Mouse (Mus musculus) heart, embryonic 11.5 days (tissue): ENCODE measurements around the gene Itga2. TPM values are rescaled to one million over a fixed set of nuclear protein-coding genes. Genes with fewer than 3 reads are reported as not detected.

ENCODE experiments used
- ATAC-seq: fragments of 200-750 bp; cut with Nextera tagmentation; replicated peaks from 2 replicates; pipeline ENCODE4 v1.8.0; 2017; ENCODE audit warnings: moderate library complexity; ENCODE audit not compliant: insufficient number of reproducible peaks, low FRiP score, low TSS enrichment
- H3K27ac ChIP-seq: fragments of 300-500 bp; sonication (generic); 2 replicates; pipeline ENCODE4 v1.5.1; 2014; ENCODE audit warnings: mild to moderate bottlenecking, low read depth, low read length
- H3K27me3 ChIP-seq: fragments of 300-500 bp; sonication (generic); 2 replicates; pipeline ENCODE4 v1.6.1; 2014; ENCODE audit warnings: mild to moderate bottlenecking, low read length, mixed read lengths; ENCODE audit not compliant: control insufficient read depth, insufficient read depth
- H3K36me3 ChIP-seq: fragments of 300-500 bp; sonication (generic); 2 replicates; pipeline ENCODE4 v1.6.1; 2014; ENCODE audit warnings: mild to moderate bottlenecking, low read length, moderate library complexity, mixed read lengths; ENCODE audit not compliant: control insufficient read depth, insufficient read depth
- H3K4me1 ChIP-seq: fragments of 300-500 bp; sonication (generic); 2 replicates; pipeline ENCODE4 v1.6.1; 2014; ENCODE audit warnings: low read length; ENCODE audit not compliant: control insufficient read depth, insufficient read depth
- H3K4me2 ChIP-seq: fragments of 300-500 bp; sonication (generic); 2 replicates; pipeline ENCODE4 v1.6.1; 2014; ENCODE audit warnings: mild to moderate bottlenecking, moderate library complexity
- H3K4me3 ChIP-seq: fragments of 300-500 bp; sonication (generic); 2 replicates; pipeline ENCODE4 v1.5.1; 2014; ENCODE audit warnings: low read depth, low read length
- H3K9ac ChIP-seq: fragments of 300-500 bp; sonication (generic); 2 replicates; pipeline ENCODE4 v1.6.1; 2014; ENCODE audit warnings: mild to moderate bottlenecking, low read depth, low read length, moderate library complexity
- H3K9me3 ChIP-seq: fragments of 300-500 bp; sonication (generic); replicated peaks from 2 replicates; pipeline ENCODE4 v1.6.1; 2016; ENCODE audit warnings: low read length; ENCODE audit not compliant: control insufficient read depth
- WGBS: fragments of 180-500 bp; shearing (Covaris S2); extraction: QIAGEN DNeasy Blood & Tissue Kit; methylation state at CpG from one replicate; pipeline ENCODE4 v1.1.7; 2014; ENCODE audit not compliant: insufficient replicate concordance; 5-methylcytosine and 5-hydroxymethylcytosine counted together
- polyA plus RNA-seq: library from polyadenylated mRNA; unstranded; fragments of >200 nt; fragmentation: Nextera tagmentation; extraction: Ambion mirVana; gene quantifications from 2 replicates; pipeline ENCODE4 v1.2.1, GENCODE M21; 2014

The Itga2 gene
- polyA plus RNA-seq: 2.1 and 2.9 TPM in 2 replicates

DNA sequence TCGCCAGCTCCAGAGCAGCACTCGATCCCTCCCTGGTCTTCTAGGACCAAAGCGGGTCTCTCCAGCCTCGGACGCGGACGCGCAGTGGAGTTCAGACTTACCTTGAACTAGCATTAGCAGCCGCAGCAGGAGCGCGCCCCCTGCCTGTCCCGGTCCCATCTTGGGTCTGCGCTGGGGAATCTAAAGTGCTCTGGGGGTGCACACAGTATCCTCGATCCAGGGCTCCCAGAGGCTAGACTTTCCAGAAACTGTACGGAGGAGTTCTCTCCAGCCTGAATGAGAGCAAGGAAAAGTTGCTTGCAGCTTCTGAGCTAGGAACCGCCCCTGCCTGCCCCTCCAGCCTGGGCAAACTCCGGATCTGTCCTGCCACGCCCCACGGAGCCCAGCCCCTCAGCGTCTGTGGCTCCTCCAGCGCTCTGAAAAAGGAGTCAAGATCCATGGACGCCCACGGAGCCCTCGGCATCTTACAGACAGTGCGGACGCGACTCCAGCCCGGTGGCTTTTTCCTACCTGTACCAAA, at the start of gene Itga2:
TSS of gene Itga2 (minus strand) at position 326 of the 520 bp plus-strand sequence.
- Histone ChIP-seq H3K4me1 (peaks cover 5% of the 10 kb centered on the region; the same call in 1 of the 2 replicates), H3K9me3 (no peaks in the 10 kb centered on the region), H3K9ac (peak within 1 kb of the TSS; percentile 54), H3K4me2 (peak within 1 kb of the TSS; percentile 78), H3K27me3 (no peaks in the 10 kb centered on the region), H3K4me3 (peak within 1 kb of the TSS; percentile 49), H3K27ac (no peak within 1 kb of the TSS), H3K36me3 (no peaks in the 10 kb centered on the region)
- 2% methylated on average over 28 of the region's 28 CpGs for WGBS
- ATAC-seq: peak; percentile 69

DNA sequence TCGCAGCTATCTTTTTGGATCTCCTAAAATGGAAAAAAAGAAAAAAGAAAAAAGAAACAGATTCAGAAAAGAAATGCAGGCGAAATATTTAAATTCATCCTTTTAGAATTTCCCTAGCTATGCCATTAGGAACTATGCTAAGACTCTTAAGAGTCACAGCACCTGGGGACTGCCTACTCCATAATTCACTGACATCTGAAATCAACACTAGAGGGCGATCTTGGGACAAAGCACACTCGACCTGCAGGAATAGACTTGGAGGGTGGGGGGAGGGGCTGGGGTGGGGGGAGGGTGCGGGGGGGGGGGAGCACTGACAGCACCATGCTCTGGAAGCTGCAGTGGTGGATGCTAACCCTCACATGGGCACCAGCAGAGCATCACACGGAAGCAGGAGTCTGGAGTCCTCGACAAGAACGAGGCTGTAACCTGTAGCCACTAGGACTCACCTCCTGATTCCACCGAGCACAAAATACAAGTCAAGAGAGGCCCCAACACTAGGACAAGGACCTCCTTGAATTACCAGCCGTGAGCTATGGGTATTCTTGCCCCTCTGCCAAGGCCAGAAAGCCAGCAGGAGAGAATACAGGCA, 49.0 kb upstream of the Itga2 start:
- no peak for ATAC-seq
- Histone ChIP-seq H3K27ac (no peak overlapping the region), H3K4me3 (no peak overlapping the region), H3K9me3 (no peaks in the 10 kb centered on the region), H3K9ac (no peak overlapping the region), H3K36me3 (no peaks in the 10 kb centered on the region; the same call in 1 of the 2 replicates), H3K4me1 (no peaks in the 10 kb centered on the region), H3K27me3 (no peaks in the 10 kb centered on the region), H3K4me2 (no peak overlapping the region)
- WGBS: 47% methylated on average over 10 of the region's 10 CpGs

DNA sequence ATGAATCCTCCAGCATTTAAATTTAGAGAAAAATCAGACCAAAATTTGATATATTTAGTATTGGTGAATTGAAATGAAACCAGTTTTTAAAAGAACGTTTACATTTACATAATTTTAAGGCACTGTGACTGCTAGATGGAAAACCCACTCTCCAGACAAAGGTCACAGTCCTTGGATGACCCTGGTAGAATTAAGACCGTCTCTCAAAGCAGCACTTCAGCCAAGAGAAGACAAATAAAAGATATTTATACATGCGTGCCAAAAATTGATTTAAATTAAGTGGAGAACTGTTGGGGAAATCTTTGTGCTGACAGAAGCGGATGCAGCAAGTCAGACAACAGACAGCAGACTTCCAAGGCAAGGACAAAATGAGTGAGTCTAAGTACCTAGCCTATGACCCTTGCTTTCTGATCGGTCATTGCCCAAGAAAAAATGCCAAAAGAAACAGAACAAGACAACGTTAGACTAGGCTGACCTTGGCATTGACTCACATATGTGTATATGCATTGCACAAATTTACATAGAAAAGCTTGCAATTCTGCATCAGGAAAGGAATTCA, 42.7 kb upstream of the Itga2 start:
- Histone ChIP-seq H3K4me3 (no peak overlapping the region), H3K36me3 (0 out of 2 replicates have a peak, but pooled peaks cover 2% of the 10 kb centered on the region), H3K4me2 (no peak overlapping the region), H3K9ac (no peak overlapping the region), H3K4me1 (no peaks in the 10 kb centered on the region), H3K9me3 (no peaks in the 10 kb centered on the region), H3K27ac (no peak overlapping the region), H3K27me3 (no peaks in the 10 kb centered on the region)
- no peak for ATAC-seq
- WGBS: 75% methylated on average over 6 of the region's 6 CpGs

DNA sequence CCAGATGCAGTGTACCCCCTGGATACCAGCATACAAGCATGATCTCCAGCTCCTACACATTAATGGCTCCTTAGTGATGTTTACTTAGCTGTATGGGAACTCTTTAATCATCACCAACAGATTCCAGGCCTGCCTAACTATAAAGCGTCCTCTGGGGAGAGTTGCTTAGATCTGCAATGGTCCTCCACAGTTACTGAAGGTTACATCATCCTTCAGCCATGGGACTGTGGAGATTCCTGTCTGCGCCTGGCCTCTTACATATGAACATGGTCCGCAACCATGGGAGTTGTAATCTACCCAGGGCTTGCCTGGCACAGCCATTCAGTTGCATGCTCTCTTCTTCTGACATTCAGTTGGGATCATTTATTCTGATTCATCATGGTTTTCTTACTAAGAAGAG, 40.0 kb upstream of the Itga2 start:
- Histone ChIP-seq H3K4me2 (no peak overlapping the region), H3K4me1 (no peaks in the 10 kb centered on the region), H3K4me3 (no peak overlapping the region), H3K27ac (no peak overlapping the region), H3K9ac (no peak overlapping the region), H3K36me3 (peaks cover 6% of the 10 kb centered on the region; the same call in 1 of the 2 replicates), H3K27me3 (no peaks in the 10 kb centered on the region), H3K9me3 (no peaks in the 10 kb centered on the region)
- ATAC-seq: no peak
- WGBS: 78% methylated on average over 3 of the region's 3 CpGs

DNA sequence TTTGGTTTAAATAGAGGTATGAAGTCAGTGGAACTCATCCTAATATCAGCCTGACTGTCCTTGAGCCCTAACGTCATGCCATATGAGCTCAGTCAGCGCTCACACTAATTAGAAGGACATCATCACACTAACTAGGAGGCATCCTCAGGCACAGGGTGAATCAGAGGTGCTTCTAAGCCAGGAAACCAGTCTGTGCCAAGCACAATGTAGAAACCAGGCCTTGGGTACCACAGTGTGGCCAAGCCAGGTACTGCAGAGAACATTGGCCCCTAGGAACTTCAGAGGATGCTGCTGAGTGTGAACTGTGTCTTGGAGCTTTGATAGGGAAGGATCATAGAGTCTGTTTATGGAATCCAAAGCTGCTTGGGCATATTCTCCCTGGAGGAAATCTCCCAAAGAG, 32.3 kb upstream of the Itga2 start:
- 43% methylated on average over 2 of the region's 2 CpGs for WGBS
- Histone ChIP-seq H3K9me3 (no peaks in the 10 kb centered on the region), H3K4me3 (no peak overlapping the region), H3K36me3 (peaks cover 4% of the 10 kb centered on the region; the same call in 1 of the 2 replicates), H3K4me1 (no peaks in the 10 kb centered on the region), H3K27ac (no peak overlapping the region), H3K9ac (no peak overlapping the region), H3K4me2 (no peak overlapping the region), H3K27me3 (no peaks in the 10 kb centered on the region)
- 0 out of 2 replicates have a peak, but pooled peaks have one; percentile 57 for ATAC-seq

DNA sequence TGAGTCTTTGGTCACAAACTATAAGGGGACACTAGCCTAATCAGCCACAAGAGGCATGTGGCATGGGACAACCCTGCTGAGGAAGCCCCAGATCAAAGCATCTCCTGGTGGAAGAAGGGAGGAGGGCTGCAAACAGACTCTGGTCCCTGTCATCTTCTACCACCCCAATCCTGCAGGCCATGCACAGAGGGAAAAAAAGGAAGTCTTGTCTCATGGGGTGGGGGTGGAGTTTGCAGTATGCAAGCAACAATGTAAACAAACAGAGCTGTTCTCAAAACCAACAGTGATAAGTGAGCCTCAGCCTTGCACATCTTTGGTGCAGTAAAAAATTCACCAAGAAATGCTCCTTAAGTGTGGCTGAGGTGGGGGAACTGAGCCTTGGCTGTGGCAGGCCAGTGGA, 22.6 kb upstream of the Itga2 start:
- H3K4me1 ChIP-seq: no peaks in the 10 kb centered on the region; the same call in 1 of the 2 replicates
- no peak overlapping the region for H3K4me2 ChIP-seq

DNA sequence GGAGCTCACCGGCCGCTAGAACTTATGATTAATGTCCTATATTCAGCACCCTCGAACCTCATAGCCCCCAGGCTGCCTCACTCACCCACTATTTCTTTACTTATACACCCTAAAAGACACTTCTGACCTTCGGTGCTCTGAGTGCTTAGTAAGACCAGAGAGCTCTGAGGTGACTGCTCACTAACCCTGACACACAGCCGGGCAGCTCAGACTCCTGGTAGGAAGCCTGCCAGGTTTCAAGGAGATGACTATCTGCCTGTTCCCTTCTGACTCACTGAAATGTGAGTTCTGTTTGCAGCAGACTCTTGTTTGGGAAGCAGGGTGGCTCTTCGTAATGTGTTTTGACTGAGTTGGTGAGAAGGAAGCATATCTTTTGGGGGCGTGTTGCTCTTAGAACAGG, 1.6 kb upstream of the Itga2 start:
- H3K4me2 ChIP-seq: no peak overlapping the region
- no peak overlapping the region for H3K9ac ChIP-seq
- no peaks in the 10 kb centered on the region for H3K9me3 ChIP-seq
- WGBS: 64% methylated on average over 7 of the region's 7 CpGs
- no peak overlapping the region for H3K4me3 ChIP-seq
- H3K27me3 ChIP-seq: no peaks in the 10 kb centered on the region
- H3K4me1 ChIP-seq: peaks cover 5% of the 10 kb centered on the region; the same call in 1 of the 2 replicates
- no peak overlapping the region for H3K27ac ChIP-seq
- ATAC-seq: no peak
- H3K36me3 ChIP-seq: no peaks in the 10 kb centered on the region

More for the DNA sequence above, 22.6 kb upstream of the Itga2 start:
- Histone ChIP-seq H3K27me3 (no peaks in the 10 kb centered on the region), H3K9ac (no peak overlapping the region), H3K9me3 (no peaks in the 10 kb centered on the region), H3K4me3 (no peak overlapping the region), H3K27ac (no peak overlapping the region), H3K36me3 (no peaks in the 10 kb centered on the region)
- no peak for ATAC-seq

DNA sequence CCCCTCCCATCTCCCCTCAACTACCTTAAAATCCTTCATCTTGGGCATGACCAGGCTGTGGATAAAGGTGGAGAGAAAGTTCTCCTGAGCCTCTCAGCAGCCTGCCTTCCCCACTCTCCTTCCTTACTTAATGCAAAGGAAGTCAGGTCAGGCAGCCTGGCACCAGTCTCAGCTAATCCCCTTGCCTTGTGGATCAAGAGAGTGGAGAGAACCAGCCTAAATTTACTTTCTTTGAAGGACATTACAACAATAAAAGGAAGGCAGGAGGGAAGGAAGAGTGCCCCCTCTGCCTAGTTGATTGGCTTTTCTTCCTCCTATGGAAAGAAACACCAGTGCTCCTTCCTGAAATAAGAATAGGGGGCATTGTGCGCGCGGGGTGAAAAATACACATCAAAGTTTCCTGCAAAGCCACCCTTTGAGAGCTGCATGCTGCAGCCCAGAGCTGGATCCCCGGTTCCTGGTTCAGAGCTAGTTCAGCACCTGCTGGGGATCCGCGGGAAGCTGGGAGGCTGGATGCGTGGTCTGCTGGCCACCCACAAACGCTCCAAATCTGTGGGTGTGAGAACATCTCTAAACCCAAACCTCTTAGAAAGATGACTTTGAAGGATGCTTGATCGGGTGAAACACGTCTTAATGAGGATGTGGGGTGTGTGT, 777 bp downstream of the Itga2 start:
- Histone ChIP-seq H3K27me3 (no peaks in the 10 kb centered on the region), H3K36me3 (no peaks in the 10 kb centered on the region), H3K4me2 (peak overlapping the region; percentile 78), H3K4me1 (peaks cover 5% of the 10 kb centered on the region; the same call in 1 of the 2 replicates), H3K27ac (no peak overlapping the region), H3K9ac (peak overlapping the region; percentile 54; the same call in 1 of the 2 replicates), H3K9me3 (no peaks in the 10 kb centered on the region), H3K4me3 (peak overlapping the region; percentile 49)
- WGBS: 3% methylated on average over 10 of the region's 10 CpGs
- ATAC-seq: 0 out of 2 replicates have a peak, but pooled peaks have one; percentile 52
